Mouse (Mus musculus): ENCODE data around the gene Fgfr2.

Fgfr2 gene

DNA sequence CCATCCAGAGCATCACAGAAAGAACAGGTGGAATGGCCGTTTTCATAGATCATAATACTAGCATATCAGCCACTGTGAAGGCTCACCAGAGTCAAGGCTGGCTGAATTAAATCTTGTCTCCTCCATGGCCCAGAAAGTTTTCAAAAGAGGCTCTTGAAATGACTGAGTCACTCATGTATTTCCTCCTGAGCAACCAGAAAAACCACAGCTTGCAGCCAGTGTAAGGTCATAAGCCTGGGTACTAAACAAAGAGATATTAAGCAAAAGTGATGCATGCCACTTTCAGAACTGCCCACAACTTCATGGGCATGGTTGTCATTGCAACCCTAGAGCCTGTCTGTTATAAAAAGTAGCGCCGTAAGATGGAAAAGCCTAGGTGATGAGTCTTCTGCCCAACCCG, 694.8 kb downstream of the Fgfr2 start:
- no peak overlapping the region for H3K4me3 ChIP-seq (replicated peaks; ENCODE audit: low read length)
- peaks cover 9% of the 10 kb centered on the region; the same call in 1 of the 2 replicates for H3K9me3 ChIP-seq (ENCODE audit: low read length)
- TF ChIP-seq NANOG (IDR thresholded peaks at IDR 0.05; ENCODE audit: borderline replicate concordance, low read length) = no peak
- no peak for TF ChIP-seq POU5F1 (IDR thresholded peaks at IDR 0.05; ENCODE audit: borderline replicate concordance, low read length)
- no peak for TF ChIP-seq CTCF (conservative IDR thresholded peaks at IDR 0.05; ENCODE audit: low read length)
- H3K27me3 ChIP-seq (ENCODE audit: insufficient read depth, low read length) = peaks cover 3% of the 10 kb centered on the region; the same call in 1 of the 2 replicates
- no peaks in the 10 kb centered on the region for H3K4me1 ChIP-seq (replicated peaks; ENCODE audit: low read depth, low read length)
- H3K36me3 ChIP-seq (ENCODE audit: insufficient read depth, low read length) = no peaks in the 10 kb centered on the region

GRCm38 (mm10) chr7:132426069-132426468, 697.1 kb downstream of the Fgfr2 start:
- no peak for TF ChIP-seq NANOG (IDR thresholded peaks at IDR 0.05; ENCODE audit: borderline replicate concordance, low read length)
- TF ChIP-seq POU5F1 (IDR thresholded peaks at IDR 0.05; ENCODE audit: borderline replicate concordance, low read length) = no peak
- no peak for TF ChIP-seq CTCF (conservative IDR thresholded peaks at IDR 0.05; ENCODE audit: low read length)
- Histone ChIP-seq H3K9me3 (ENCODE audit: low read length) (peaks cover 9% of the 10 kb centered on the region; the same call in 1 of the 2 replicates), H3K36me3 (ENCODE audit: insufficient read depth, low read length) (no peaks in the 10 kb centered on the region), H3K4me3 (replicated peaks; ENCODE audit: low read length) (no peak overlapping the region), H3K27me3 (ENCODE audit: insufficient read depth, low read length) (peaks cover 6% of the 10 kb centered on the region; the same call in 1 of the 2 replicates), H3K4me1 (replicated peaks; ENCODE audit: low read depth, low read length) (no peaks in the 10 kb centered on the region)

GRCm38 (mm10) chr7:132425364-132425999, 697.7 kb downstream of the Fgfr2 start:
- peaks cover 5% of the 10 kb centered on the region; the same call in 1 of the 2 replicates for H3K9me3 ChIP-seq (ENCODE audit: low read length)
- no peak overlapping the region for H3K4me3 ChIP-seq (replicated peaks; ENCODE audit: low read length)
- H3K4me1 ChIP-seq (replicated peaks; ENCODE audit: low read depth, low read length) = no peaks in the 10 kb centered on the region
- no peaks in the 10 kb centered on the region for H3K36me3 ChIP-seq (ENCODE audit: insufficient read depth, low read length)
- TF ChIP-seq CTCF (conservative IDR thresholded peaks at IDR 0.05; ENCODE audit: low read length) = no peak
- TF ChIP-seq NANOG (IDR thresholded peaks at IDR 0.05; ENCODE audit: borderline replicate concordance, low read length) = no peak
- no peak for TF ChIP-seq POU5F1 (IDR thresholded peaks at IDR 0.05; ENCODE audit: borderline replicate concordance, low read length)
- peaks cover 9% of the 10 kb centered on the region; the same call in 1 of the 2 replicates for H3K27me3 ChIP-seq (ENCODE audit: insufficient read depth, low read length)

- Histone ChIP-seq H3K4me1 (replicated peaks; ENCODE audit: low read depth, low read length) (no peaks in the 10 kb centered on the region), H3K27me3 (ENCODE audit: insufficient read depth, low read length) (peaks cover 10% of the 10 kb centered on the region; the same call in 1 of the 2 replicates), H3K36me3 (ENCODE audit: insufficient read depth, low read length) (no peaks in the 10 kb centered on the region), H3K4me3 (replicated peaks; ENCODE audit: low read length) (no peak overlapping the region), H3K9me3 (ENCODE audit: low read length) (no peaks in the 10 kb centered on the region)
- TF ChIP-seq CTCF (conservative IDR thresholded peaks at IDR 0.05; ENCODE audit: low read length) (no peak), POU5F1 (IDR thresholded peaks at IDR 0.05; ENCODE audit: borderline replicate concordance, low read length) (no peak), NANOG (IDR thresholded peaks at IDR 0.05; ENCODE audit: borderline replicate concordance, low read length) (no peak)
Observed at GRCm38 (mm10) chr7:132423570-132423969, 699.6 kb downstream of the Fgfr2 start.

DNA sequence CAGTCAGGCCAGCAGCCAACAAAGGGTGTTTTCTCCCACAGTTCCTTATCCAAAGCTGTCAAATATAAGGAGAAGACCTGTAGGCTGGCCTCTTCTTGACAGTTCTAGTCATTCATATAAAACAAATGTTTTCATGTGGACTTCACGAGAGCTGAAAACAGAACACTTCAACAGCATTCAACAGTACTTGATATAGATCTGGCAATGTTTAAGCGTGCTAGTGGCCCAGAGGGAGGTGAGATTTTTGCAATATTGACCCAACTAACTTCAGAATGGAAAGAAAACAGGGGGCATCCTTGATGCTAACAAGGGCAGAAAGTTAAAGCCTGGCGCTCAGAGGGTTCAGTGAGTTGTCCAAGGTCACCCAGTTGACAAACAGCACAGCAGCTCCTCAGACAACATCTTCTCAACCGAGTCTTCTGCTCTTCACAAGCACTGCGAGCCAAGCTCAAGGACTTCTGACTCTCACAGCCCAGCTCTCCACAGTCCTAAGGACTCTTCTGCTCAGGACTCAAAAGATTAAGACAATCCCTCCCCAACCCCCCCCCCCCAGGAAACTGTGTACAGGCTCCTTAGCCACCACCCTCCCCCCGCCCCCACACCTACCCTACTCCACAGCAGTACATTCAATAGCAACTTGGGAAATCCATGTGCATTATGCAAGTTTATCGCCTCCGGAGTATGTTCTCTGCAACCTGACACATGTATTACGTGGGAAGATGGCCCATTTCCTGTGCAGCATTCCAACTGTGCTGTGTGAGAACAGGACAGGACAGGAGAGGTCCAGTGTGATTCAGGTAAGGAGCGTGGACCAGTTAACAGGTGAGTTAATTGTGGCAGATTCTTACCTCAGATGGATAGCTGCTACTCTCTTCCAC, 703.5 kb downstream of the Fgfr2 start:
- Histone ChIP-seq H3K27me3 (ENCODE audit: insufficient read depth, low read length) (peaks cover 10% of the 10 kb centered on the region; the same call in 1 of the 2 replicates), H3K36me3 (ENCODE audit: insufficient read depth, low read length) (no peaks in the 10 kb centered on the region), H3K4me1 (replicated peaks; ENCODE audit: low read depth, low read length) (no peaks in the 10 kb centered on the region), H3K4me3 (replicated peaks; ENCODE audit: low read length) (no peak overlapping the region), H3K9me3 (ENCODE audit: low read length) (no peaks in the 10 kb centered on the region)
- TF ChIP-seq CTCF (conservative IDR thresholded peaks at IDR 0.05; ENCODE audit: low read length) = no peak
- TF ChIP-seq POU5F1 (IDR thresholded peaks at IDR 0.05; ENCODE audit: borderline replicate concordance, low read length) = no peak
- TF ChIP-seq NANOG (IDR thresholded peaks at IDR 0.05; ENCODE audit: borderline replicate concordance, low read length) = no peak

- Histone ChIP-seq H3K4me3 (replicated peaks; ENCODE audit: low read length) (no peak overlapping the region), H3K4me1 (replicated peaks; ENCODE audit: low read depth, low read length) (peaks cover 8% of the 10 kb centered on the region; the same call in 1 of the 2 replicates), H3K27me3 (ENCODE audit: insufficient read depth, low read length) (0 out of 2 replicates have a peak, but pooled peaks cover 7% of the 10 kb centered on the region), H3K9me3 (ENCODE audit: low read length) (no peaks in the 10 kb centered on the region), H3K36me3 (ENCODE audit: insufficient read depth, low read length) (no peaks in the 10 kb centered on the region)
- TF ChIP-seq POU5F1 (IDR thresholded peaks at IDR 0.05; ENCODE audit: borderline replicate concordance, low read length) (no peak), CTCF (conservative IDR thresholded peaks at IDR 0.05; ENCODE audit: low read length) (no peak), NANOG (IDR thresholded peaks at IDR 0.05; ENCODE audit: borderline replicate concordance, low read length) (no peak)
Observed at GRCm38 (mm10) chr7:132416866-132417265, 706.3 kb downstream of the Fgfr2 start.

GRCm38 (mm10) chr7:132415866-132416265, 707.3 kb downstream of the Fgfr2 start:
- H3K4me1 ChIP-seq (replicated peaks; ENCODE audit: low read depth, low read length) = peaks cover 8% of the 10 kb centered on the region; the same call in 1 of the 2 replicates
- no peak overlapping the region for H3K4me3 ChIP-seq (replicated peaks; ENCODE audit: low read length)
- TF ChIP-seq CTCF (conservative IDR thresholded peaks at IDR 0.05; ENCODE audit: low read length) (no peak), POU5F1 (IDR thresholded peaks at IDR 0.05; ENCODE audit: borderline replicate concordance, low read length) (no peak), NANOG (IDR thresholded peaks at IDR 0.05; ENCODE audit: borderline replicate concordance, low read length) (no peak)
- H3K27me3 ChIP-seq (ENCODE audit: insufficient read depth, low read length) = 0 out of 2 replicates have a peak, but pooled peaks cover 3% of the 10 kb centered on the region
- H3K36me3 ChIP-seq (ENCODE audit: insufficient read depth, low read length) = no peaks in the 10 kb centered on the region
- H3K9me3 ChIP-seq (ENCODE audit: low read length) = no peaks in the 10 kb centered on the region

- Histone ChIP-seq H3K4me3 (replicated peaks; ENCODE audit: low read length) (no peak overlapping the region), H3K4me1 (replicated peaks; ENCODE audit: low read depth, low read length) (peaks cover 8% of the 10 kb centered on the region; the same call in 1 of the 2 replicates), H3K36me3 (ENCODE audit: insufficient read depth, low read length) (no peaks in the 10 kb centered on the region), H3K9me3 (ENCODE audit: low read length) (no peaks in the 10 kb centered on the region), H3K27me3 (ENCODE audit: insufficient read depth, low read length) (0 out of 2 replicates have a peak, but pooled peaks cover 3% of the 10 kb centered on the region)
- peak; percentile 39; the same call in 1 of the 2 replicates for TF ChIP-seq NANOG (IDR thresholded peaks at IDR 0.05; ENCODE audit: borderline replicate concordance, low read length)
- TF ChIP-seq CTCF (conservative IDR thresholded peaks at IDR 0.05; ENCODE audit: low read length) = no peak
Observed at GRCm38 (mm10) chr7:132412520-132412919, 710.6 kb downstream of the Fgfr2 start.

All from E14TG2a.4 (cell line).